Mouse (Mus musculus): ENCODE measurements around the gene Bdkrb2. TPM values are rescaled to one million over a fixed set of nuclear protein-coding genes. Genes with fewer than 3 reads are reported as not detected.

Gene Bdkrb2
- total RNA-seq, 2 experiments from 2014 or later: 2.3 to 2.5 TPM

DNA sequence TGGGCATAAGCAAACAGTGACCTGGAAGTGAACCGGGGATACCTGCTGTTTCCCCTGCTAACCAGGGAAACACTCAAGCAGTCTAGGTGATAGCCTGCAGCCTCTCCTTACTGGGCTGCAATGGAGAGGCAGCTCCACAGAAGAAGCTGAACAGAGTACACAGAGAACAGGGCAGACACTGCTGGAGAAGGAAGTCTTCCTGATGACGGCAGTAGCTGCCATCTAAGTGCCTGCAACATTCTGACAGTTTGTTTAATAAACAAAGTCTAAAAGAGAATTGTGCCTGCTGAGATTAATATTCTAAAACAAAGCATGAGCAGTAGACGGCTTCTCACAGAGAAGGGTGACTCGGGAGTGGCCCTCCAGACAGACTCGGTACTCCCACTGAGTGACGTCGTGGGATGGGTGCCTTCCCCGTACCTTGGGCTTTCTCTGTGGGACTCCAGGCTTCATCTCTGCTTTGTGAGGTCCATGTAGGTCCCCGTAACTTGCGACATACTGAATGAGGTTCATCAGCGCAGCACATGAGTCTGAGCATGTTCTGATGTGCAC lies 79.8 kb downstream of the Bdkrb2 start:
- DNase-seq (ENCODE audit: low spot score in 2 of 2): no peak

Other genes with a start within 250 kb of the Bdkrb2 start
- not detected for gene Tunar, start 229.4 kb upstream of the Bdkrb2 start, total RNA-seq (2021)
- 1 to 10 TPM; 6.4 to 6.7 TPM for gene D430019H16Rik, start 109.4 kb upstream of the Bdkrb2 start, total RNA-seq (2021)
- under 1 TPM in 1 of 2 experiments, not detected in 1; 0.20 TPM for gene Bdkrb1, start 39.9 kb downstream of the Bdkrb2 start, total RNA-seq (2021)
- 10 to 100 TPM in 1 of 2 experiments, 1 to 10 TPM in 1; 9.1 to 10.3 TPM for gene Gskip, start 121.6 kb downstream of the Bdkrb2 start, total RNA-seq (2021)
- 10 to 100 TPM; 18.7 to 21.9 TPM for gene Atg2b, start 122.0 kb downstream of the Bdkrb2 start, total RNA-seq (2021)
- gene Ak7, start 142.8 kb downstream of the Bdkrb2 start, total RNA-seq (2021): under 1 TPM in 1 of 2 experiments, not detected in 1; 0.13 TPM
- gene Papola, start 221.5 kb downstream of the Bdkrb2 start, total RNA-seq (2021): 100 to 1,000 TPM; 135 to 137 TPM